Mouse (Mus musculus) CD4-positive, CD25-positive, alpha-beta regulatory T cell, adult 4 months (primary cell): ENCODE measurements at regions not wholly inside any gene's neighbourhood (a gene's known extent, or its start where the extent isn't known, plus 50 kb on each side); places are given as distances from the start of the nearest gene placed in this dataset.

ENCODE experiments used
- ATAC-seq: one replicate; pipeline ENCODE4 v1.8.0; 2017

GRCm38 (mm10) chr13:107362806-107363687 lies 341.1 kb upstream of the Kif2a start:
- no peak for ATAC-seq

- ATAC-seq = no peak
Measured at GRCm38 (mm10) chr13:107340802-107341364, 319.0 kb upstream of the Kif2a start.

DNA sequence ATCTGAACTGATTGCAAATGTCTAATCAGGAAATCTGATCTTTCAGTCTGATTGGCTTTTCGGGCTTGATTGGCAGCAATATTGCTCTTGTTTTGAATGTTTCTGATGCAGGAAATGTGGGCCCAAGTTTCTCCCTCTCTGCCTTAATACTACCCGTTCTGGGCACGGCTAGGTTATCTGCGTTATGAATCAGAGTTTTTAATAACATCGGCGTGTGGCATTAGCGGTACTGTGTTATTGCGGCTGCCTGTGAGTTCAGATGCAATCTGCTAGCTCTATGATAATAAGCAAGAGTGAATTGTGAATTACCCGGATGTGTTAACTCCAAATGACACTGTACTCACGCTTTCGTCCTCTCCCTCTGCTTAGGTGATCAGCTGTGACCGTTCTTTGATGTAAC lies 316.2 kb upstream of the Kif2a start:
- no peak for ATAC-seq

DNA sequence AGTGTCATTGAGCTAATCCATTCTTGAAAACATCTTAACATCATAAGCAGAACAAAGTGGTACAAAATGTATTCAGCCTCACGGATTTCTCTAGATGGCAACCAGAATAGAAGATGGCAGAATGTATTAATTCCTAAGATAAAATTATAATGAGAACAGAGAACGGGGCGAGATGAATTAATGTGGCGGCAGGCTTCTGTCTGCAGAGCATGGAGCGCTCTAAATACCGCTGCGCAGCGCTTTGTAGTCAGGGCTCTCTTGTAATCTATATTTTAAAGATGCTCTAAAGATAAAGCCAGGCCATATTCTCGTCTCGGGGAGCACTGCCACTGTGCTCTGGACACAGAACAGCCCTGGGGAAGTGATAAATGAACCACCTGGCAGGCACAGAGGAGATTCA lies 315.2 kb upstream of the Kif2a start:
- no peak for ATAC-seq

- ATAC-seq = no peak
Measured at GRCm38 (mm10) chr13:107329348-107329747, 307.4 kb upstream of the Kif2a start.

- no peak for ATAC-seq
Measured at GRCm38 (mm10) chr13:107325707-107326495, 304.0 kb upstream of the Kif2a start.

- no peak for ATAC-seq
Measured at GRCm38 (mm10) chr13:107314746-107315145, 292.8 kb upstream of the Kif2a start.

DNA sequence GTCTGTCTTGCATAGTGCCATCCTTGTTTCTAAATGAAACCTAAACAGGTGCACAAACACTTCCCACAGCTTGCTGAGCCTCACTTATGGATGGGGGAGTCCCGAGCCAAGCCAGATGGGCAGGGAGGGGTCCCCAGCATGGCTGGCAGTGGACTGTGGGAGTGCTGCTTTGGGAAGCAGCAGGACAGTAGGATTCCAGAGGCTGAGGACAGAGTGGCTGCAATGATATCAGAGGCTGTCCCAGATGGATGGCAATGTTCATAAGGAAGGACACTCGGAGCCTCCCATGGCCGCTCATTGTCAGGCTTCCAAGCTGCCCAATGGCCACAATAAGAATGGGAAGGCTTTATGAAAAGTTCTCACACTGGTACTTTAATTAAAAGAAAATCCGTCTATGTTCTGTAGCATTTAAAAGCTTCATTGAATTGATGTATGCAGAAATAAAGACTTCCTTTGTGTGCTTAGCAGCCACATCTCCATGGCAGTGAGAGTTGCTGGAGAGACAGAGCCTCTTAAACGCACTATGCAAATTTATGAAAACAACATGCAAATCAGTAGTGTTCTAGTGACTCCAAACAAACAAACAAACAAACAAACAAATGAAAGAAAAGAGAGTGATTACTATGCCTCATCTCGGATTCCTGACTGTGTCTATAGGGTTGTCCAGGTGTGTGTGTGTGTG lies 287.2 kb upstream of the Kif2a start:
- no peak for ATAC-seq

- no peak for ATAC-seq
Measured at GRCm38 (mm10) chr13:107308404-107308803, 286.5 kb upstream of the Kif2a start.

DNA sequence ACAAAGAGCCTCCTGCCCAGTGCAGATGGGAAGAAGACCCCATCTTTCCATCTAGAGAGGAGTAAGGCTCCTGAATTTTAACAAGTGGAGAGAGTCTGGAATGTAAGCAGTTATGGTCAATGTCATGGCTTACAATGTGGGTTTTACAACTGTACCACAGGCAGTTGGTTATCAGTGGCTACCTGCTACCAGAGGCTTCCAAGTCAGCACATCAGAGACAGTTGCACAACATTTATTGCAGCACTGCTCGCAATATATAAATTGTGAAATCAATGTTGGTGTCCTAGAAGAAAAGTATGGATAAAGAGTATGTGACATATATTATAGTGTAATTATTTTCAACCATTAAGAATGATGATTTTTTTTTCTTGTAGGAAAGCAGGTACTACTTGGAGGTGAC lies 285.0 kb upstream of the Kif2a start:
- ATAC-seq = no peak

DNA sequence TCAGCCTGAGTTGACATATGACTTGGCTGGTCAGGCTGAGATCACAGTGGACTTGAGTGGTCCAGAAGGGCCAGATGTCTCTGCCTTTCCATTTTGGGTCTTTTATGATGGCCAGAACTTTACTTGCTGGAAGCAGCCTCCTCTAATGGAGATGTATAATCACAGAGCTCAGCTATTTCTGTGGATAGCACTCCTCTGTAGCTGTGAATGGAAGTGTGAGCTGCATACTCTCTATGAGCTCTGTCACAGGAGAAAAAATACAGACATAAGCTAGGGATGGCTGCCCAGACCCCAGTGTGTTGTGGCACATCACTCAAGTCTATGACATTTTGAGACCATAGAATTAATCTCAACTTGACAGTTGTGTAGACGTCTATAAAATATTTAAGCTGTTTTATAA lies 284.3 kb upstream of the Kif2a start:
- ATAC-seq = no peak

- ATAC-seq = no peak
Measured at GRCm38 (mm10) chr13:107305738-107306137, 283.8 kb upstream of the Kif2a start.

- ATAC-seq = no peak
Measured at GRCm38 (mm10) chr13:107303878-107304277, 282.0 kb upstream of the Kif2a start.

DNA sequence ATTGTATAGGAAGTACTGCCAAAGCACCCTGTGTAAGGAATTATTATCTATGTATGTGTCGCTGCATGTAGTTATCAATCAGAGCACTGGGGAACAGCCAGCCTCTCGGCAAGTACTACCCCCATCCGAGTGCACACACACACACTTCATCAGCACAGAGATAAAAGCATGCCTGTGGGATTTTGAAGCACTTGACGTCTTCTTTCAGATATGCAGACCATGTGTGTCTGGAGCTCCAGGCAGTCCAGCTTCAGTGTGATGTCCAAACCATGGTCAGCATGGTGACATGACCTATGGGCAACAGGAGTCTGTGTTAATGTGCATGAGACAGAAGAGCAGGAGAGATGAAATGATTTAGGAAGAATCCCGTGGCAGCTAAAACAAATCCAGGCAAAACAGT lies 281.4 kb upstream of the Kif2a start:
- ATAC-seq = no peak

GRCm38 (mm10) chr13:107300792-107301191 lies 278.9 kb upstream of the Kif2a start:
- ATAC-seq = no peak

DNA sequence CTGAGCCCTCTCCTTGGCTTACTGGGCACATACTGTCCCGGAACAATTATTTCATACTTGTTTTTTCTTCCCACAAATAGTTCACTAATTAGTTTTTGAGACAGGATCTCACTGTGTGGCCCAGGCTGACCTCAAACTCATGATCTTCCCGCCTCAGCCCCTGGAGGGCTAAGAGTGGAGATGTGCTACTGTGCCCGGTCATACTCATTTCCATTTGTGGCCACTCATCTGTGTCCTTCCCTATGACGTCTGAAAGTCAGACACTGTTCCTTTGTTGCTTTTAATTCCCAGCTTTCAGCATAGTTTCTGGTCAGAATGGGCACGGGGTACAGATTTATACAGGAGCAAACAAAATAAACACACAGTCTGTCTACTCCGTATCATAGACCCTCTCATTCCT lies 242.7 kb upstream of the Kif2a start:
- ATAC-seq = no peak

GRCm38 (mm10) chr13:107261479-107262050 lies 239.6 kb upstream of the Kif2a start:
- no peak for ATAC-seq

DNA sequence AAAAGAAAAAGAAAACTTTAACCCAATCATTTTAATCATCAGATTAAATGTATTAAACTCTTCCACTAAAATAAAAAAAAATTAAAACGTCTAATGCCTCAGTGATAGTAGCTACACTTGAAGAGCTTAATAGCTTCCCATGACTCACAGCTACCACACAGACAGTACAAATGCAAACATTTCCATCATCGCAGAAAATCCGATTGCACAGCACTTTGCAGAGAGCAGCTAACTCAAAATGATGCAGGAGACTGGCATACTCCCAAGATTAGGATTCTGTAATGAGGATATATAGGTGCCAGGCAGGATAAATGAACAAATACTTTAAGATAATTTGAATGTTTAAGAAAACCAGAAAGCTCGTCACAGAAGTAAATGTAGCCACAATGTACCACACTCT lies 238.3 kb upstream of the Kif2a start:
- no peak for ATAC-seq

- ATAC-seq = no peak
Measured at GRCm38 (mm10) chr13:107247792-107248505, 226.0 kb upstream of the Kif2a start.

GRCm38 (mm10) chr13:107246956-107247751 lies 225.2 kb upstream of the Kif2a start:
- ATAC-seq = no peak

DNA sequence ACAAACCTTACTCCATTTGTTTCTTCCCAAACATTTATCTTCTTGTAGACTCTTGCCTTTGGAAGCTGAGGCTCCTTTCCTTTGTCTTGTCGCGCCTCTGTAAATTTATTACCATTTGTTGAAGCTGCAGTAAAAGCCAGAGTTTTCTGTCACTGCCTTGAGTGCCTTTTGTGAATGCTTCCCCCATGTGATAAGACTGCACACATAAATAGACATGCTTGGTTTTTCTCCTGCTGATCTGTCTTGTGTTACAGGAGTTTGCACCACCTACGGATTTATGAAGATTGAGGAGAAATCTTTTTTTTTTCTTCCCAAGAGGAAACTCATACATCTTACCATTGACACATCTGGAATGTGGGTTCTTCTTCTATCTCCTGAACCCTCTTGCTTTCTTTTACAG lies 222.2 kb upstream of the Kif2a start:
- ATAC-seq = no peak
